Mouse (Mus musculus): Measurements from ENCODE around the gene Dmpk.

GRCm38 (mm10) chr7:19093537-19094385 lies 10.1 kb downstream of the Dmpk start:
- TF ChIP-seq CTCF (IDR thresholded peaks at IDR 0.05; ENCODE audit: borderline replicate concordance, control insufficient read depth, extremely low read depth, insufficient read depth, low read length, poor library complexity), result no peak
- TF ChIP-seq POLR2A (IDR thresholded peaks at IDR 0.05; ENCODE audit: control insufficient read depth, extremely low read depth, insufficient read depth, low read length, poor library complexity), result peak; percentile 79
